Mouse (Mus musculus): Measurements from ENCODE around the gene Bicra.

GRCm38 (mm10) chr7:16042850-16043775 is 4.6 kb downstream of the Bicra start:
- TF ChIP-seq POLR2A (IDR thresholded peaks at IDR 0.05; ENCODE audit: control insufficient read depth, low read depth, low read length) (no peak), CTCF (IDR thresholded peaks at IDR 0.05; ENCODE audit: control insufficient read depth, insufficient read depth, insufficient replicate concordance, low read depth, low read length) (no peak)
